Comparison of ENCODE assay signal across 1 mouse cellular context in the genomic region with DNA sequence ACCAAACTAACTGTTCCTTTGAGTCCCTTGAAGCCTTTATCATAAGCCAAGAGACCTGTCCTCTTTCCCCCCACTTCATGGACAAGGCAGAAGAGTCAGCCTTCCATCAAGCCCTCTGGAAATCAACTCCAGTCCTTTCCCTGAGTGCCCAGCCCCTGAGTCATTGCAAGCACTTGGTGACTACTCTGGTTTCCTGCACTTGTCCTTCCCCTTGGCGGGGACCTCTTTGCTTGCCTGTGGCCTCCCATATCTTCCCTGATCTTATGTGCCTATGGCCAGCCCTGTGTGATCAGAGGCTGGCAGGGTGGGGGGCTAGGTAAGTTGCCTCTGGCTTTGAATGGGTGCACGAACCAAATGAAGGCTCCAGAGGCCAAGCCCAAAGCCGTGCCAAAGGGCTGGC.
TF ChIP-seq lines count a peak whose summit lies in the region.

No protein-coding gene starts in this region.

TF ChIP-seq in MEL, 35 proteins besides CTCF, POLR2A, EP300 and RAD21:
- no peak for TF ChIP-seq KAT2A (conservative IDR thresholded peaks at IDR 0.05; ENCODE audit: low read depth, low read length)
- no peak for TF ChIP-seq SIN3A (IDR thresholded peaks at IDR 0.05; ENCODE audit: low read length)
- TF ChIP-seq MYB (IDR thresholded peaks at IDR 0.05; ENCODE audit: low read depth, low read length) = no peak
- no peak for TF ChIP-seq CHD2 (IDR thresholded peaks at IDR 0.05; ENCODE audit: low read length)
- no peak for TF ChIP-seq ZMIZ1 (IDR thresholded peaks at IDR 0.05; ENCODE audit: low read depth, low read length)
- TF ChIP-seq POLR2AphosphoS5 (IDR thresholded peaks at IDR 0.05; ENCODE audit: borderline replicate concordance, low read depth, low read length) = no peak
- TF ChIP-seq HCFC1 (IDR thresholded peaks at IDR 0.05; ENCODE audit: low read depth, low read length) = no peak
- TF ChIP-seq RCOR1 (IDR thresholded peaks at IDR 0.05; ENCODE audit: low read depth, low read length) = no peak
- no peak for TF ChIP-seq TBP (IDR thresholded peaks at IDR 0.05; ENCODE audit: low read depth, low read length)
